Mouse (Mus musculus) liver, embryonic 14.5 days (tissue): Measurements from ENCODE around the gene Fhod1. TPM values are rescaled to one million over a fixed set of nuclear protein-coding genes. Genes with fewer than 3 reads are reported as not detected.

Experiments used
- ATAC-seq: fragments of 200-750 bp; cut with Nextera tagmentation; 2 replicates; pipeline ENCODE4 v1.8.0; 2017; ENCODE audit warnings: moderate number of reproducible peaks, mild to moderate bottlenecking, moderate library complexity; ENCODE audit not compliant: insufficient read depth
- DNase-seq, 3 experiments: peaks; one replicate each; pipeline ENCODE4 v3.0.0-alpha.2; 2012 to 2013; ENCODE audit warnings: low read depth in 3 of 3, low spot score in 3 of 3
- H3K27ac ChIP-seq: fragments of 300-500 bp; sonication (generic); 2 replicates; pipeline ENCODE4 v1.5.1; 2014; ENCODE audit warnings: moderate library complexity, mild to moderate bottlenecking, control low read depth, inconsistent platforms
- H3K27me3 ChIP-seq: fragments of 300-500 bp; sonication (generic); 2 replicates; pipeline ENCODE4 v1.6.1; 2014; ENCODE audit warnings: mild to moderate bottlenecking, low read length, moderate library complexity; ENCODE audit not compliant: control insufficient read depth, insufficient read depth
- H3K36me3 ChIP-seq: fragments of 300-500 bp; sonication (generic); replicated peaks from 2 replicates; pipeline ENCODE4 v1.6.1; 2014; ENCODE audit warnings: low read depth; ENCODE audit not compliant: control insufficient read depth, insufficient read depth
- H3K4me1 ChIP-seq, 2 experiments: fragments of 200-500 bp in 1 of 2; fragments of 300-500 bp in 1 of 2; sonication (generic) in 1 of 2; replicated peaks; 2 replicates each; pipeline ENCODE4 v1.6.1; 2012 to 2014; ENCODE audit warnings: antibody characterized with exemption in 1 of 2, inconsistent platforms in 1 of 2, low read length in 1 of 2; ENCODE audit not compliant: control insufficient read depth in 2 of 2, insufficient read depth in 2 of 2
- H3K4me2 ChIP-seq: fragments of 300-500 bp; sonication (generic); 2 replicates; pipeline ENCODE4 v1.6.1; 2014; ENCODE audit warnings: low read depth, mild to moderate bottlenecking, control low read depth, moderate library complexity
- H3K4me3 ChIP-seq, 2 experiments: fragments of 200-500 bp in 1 of 2; fragments of 300-500 bp in 1 of 2; sonication (generic) in 1 of 2; 2 replicates each; pipeline ENCODE4 v1.5.1; 2012 to 2014; ENCODE audit warnings: low read depth in 2 of 2, low read length in 2 of 2, mild to moderate bottlenecking in 2 of 2, control low read depth in 1 of 2, inconsistent platforms in 1 of 2, moderate library complexity in 1 of 2; ENCODE audit not compliant: insufficient read depth in 1 of 2
- H3K9ac ChIP-seq: fragments of 300-500 bp; sonication (generic); replicated peaks from 2 replicates; pipeline ENCODE4 v1.6.1; 2014; ENCODE audit warnings: mild to moderate bottlenecking, control low read depth, moderate library complexity
- H3K9me3 ChIP-seq: fragments of 300-500 bp; sonication (generic); 2 replicates; pipeline ENCODE4 v1.6.1; 2016; ENCODE audit warnings: low read length, mixed read lengths; ENCODE audit not compliant: control insufficient read depth
- CTCF ChIP-seq: IDR thresholded peaks from 2 replicates; pipeline ENCODE4 v1.5.1; 2016; ENCODE audit warnings: antibody characterized with exemption, low read depth, control low read depth
- EP300 ChIP-seq: IDR thresholded peaks from 2 replicates; pipeline ENCODE4 v1.6.1; 2016; ENCODE audit warnings: antibody characterized with exemption, low read depth
- WGBS: fragments of 180-500 bp; shearing (Covaris S2); extraction: QIAGEN DNeasy Blood & Tissue Kit; methylation state at CpG from one replicate; pipeline ENCODE4 v1.1.7; 2014; ENCODE audit not compliant: insufficient replicate concordance; 5-methylcytosine and 5-hydroxymethylcytosine counted together
- polyA plus RNA-seq, 2 experiments: library from polyadenylated mRNA; depleted of rRNA in 1 of 2; stranded (reverse) in 1 of 2; unstranded in 1 of 2; fragments of >200 nt; fragmentation: Nextera tagmentation in 1 of 2; extraction: Ambion mirVana in 1 of 2; gene quantifications; 2 replicates each; pipeline versions ENCODE4 v1.2.1 to v1.2.3; 2012 to 2014

Gene Fhod1
- polyA plus RNA-seq, 2 experiments = 0.42 to 4.4 TPM

GRCm38 (mm10) chr8:105356681-105357080 is 8.9 kb upstream of the Fhod1 start:
- no peaks in the 10 kb centered on the region for H3K36me3 ChIP-seq
- no peak overlapping the region for H3K4me2 ChIP-seq
- H3K4me1 ChIP-seq = 0 out of 4 replicates have a peak, but pooled peaks cover 0 to 4% of the 10 kb centered on the region in 2 experiments
- no peak overlapping the region for H3K9ac ChIP-seq
- no peaks in the 10 kb centered on the region for H3K27me3 ChIP-seq
- ATAC-seq = no peak
- 74% methylated on average over 14 of the region's 14 CpGs for WGBS
- H3K4me3 ChIP-seq = no peak overlapping the region
- no peaks in the 10 kb centered on the region for H3K9me3 ChIP-seq
- TF ChIP-seq CTCF = no peak
- TF ChIP-seq EP300 = no peak
- H3K27ac ChIP-seq = no peak overlapping the region
- DNase-seq = no peak

GRCm38 (mm10) chr8:105355179-105356024 is 7.6 kb upstream of the Fhod1 start:
- no peak overlapping the region for H3K4me3 ChIP-seq
- no peak overlapping the region for H3K27ac ChIP-seq
- peaks cover 11% of the 10 kb centered on the region for H3K27me3 ChIP-seq
- no peak overlapping the region for H3K9ac ChIP-seq
- H3K9me3 ChIP-seq = no peaks in the 10 kb centered on the region
- no peak for TF ChIP-seq EP300
- H3K4me2 ChIP-seq = no peak overlapping the region
- 0 out of 4 replicates have a peak, but pooled peaks cover 0 to 4% of the 10 kb centered on the region in 2 experiments for H3K4me1 ChIP-seq
- DNase-seq (no peak), ATAC-seq (no peak)
- WGBS = 42% methylated on average over 26 of the region's 26 CpGs
- H3K36me3 ChIP-seq = no peaks in the 10 kb centered on the region

GRCm38 (mm10) chr8:105354549-105354948 is 6.8 kb upstream of the Fhod1 start:
- DNase-seq (no peak), ATAC-seq (no peak)

GRCm38 (mm10) chr8:105353583-105354135 is 5.9 kb upstream of the Fhod1 start:
- H3K9me3 ChIP-seq = no peaks in the 10 kb centered on the region
- no peak overlapping the region for H3K9ac ChIP-seq
- WGBS = 66% methylated on average over 8 of the region's 8 CpGs
- H3K4me1 ChIP-seq = peaks cover 1 to 4% of the 10 kb centered on the region in 2 experiments; a peak in 1 of 4 replicates
- peaks cover 28% of the 10 kb centered on the region for H3K27me3 ChIP-seq
- H3K27ac ChIP-seq = no peak overlapping the region
- DNase-seq (no peak), ATAC-seq (no peak)
- no peak overlapping the region for H3K4me3 ChIP-seq
- no peak for TF ChIP-seq EP300
- TF ChIP-seq CTCF = no peak
- no peak overlapping the region for H3K4me2 ChIP-seq
- no peaks in the 10 kb centered on the region for H3K36me3 ChIP-seq

More at GRCm38 (mm10) chr8:105354549-105354948, 6.8 kb upstream of the Fhod1 start:
- Histone ChIP-seq H3K9me3 (no peaks in the 10 kb centered on the region), H3K4me2 (no peak overlapping the region), H3K9ac (no peak overlapping the region), H3K36me3 (no peaks in the 10 kb centered on the region), H3K4me3 (no peak overlapping the region), H3K27me3 (peaks cover 19% of the 10 kb centered on the region), H3K27ac (no peak overlapping the region), H3K4me1 (0 out of 4 replicates have a peak, but pooled peaks cover 0 to 4% of the 10 kb centered on the region in 2 experiments)
- no peak for TF ChIP-seq CTCF
- TF ChIP-seq EP300 = no peak
- 71% methylated on average over 4 of the region's 4 CpGs for WGBS

- no peak overlapping the region for H3K27ac ChIP-seq
- 49% methylated on average over 7 of the region's 7 CpGs for WGBS
- no peak overlapping the region for H3K4me3 ChIP-seq
- no peak for DNase-seq
- TF ChIP-seq EP300 (no peak), CTCF (no peak)
- peaks cover 51% of the 10 kb centered on the region for H3K27me3 ChIP-seq
- H3K4me1 ChIP-seq = peaks cover 9 to 10% of the 10 kb centered on the region in 2 experiments; a peak in 3 of 4 replicates
- H3K9me3 ChIP-seq = no peaks in the 10 kb centered on the region
- no peaks in the 10 kb centered on the region for H3K36me3 ChIP-seq
- no peak overlapping the region for H3K9ac ChIP-seq
- ATAC-seq = no peak
- no peak overlapping the region for H3K4me2 ChIP-seq
Observed at GRCm38 (mm10) chr8:105350186-105350585, 2.4 kb upstream of the Fhod1 start.
